Mouse (Mus musculus) cerebellum, adult 2 months (tissue): ENCODE data around the gene H2-Q6. TPM values are rescaled to one million over a fixed set of nuclear protein-coding genes. Genes with fewer than 3 reads are reported as not detected.
"Not testable (repeated sequence)": the region's sequence is repeated elsewhere in the genome, so short reads cannot be mapped to it uniquely, and the experiment has no call there.

ENCODE experiments used
- DNase-seq, 2 experiments: peaks; one replicate each; pipeline ENCODE4 v3.0.0; 2021
- H3K27ac ChIP-seq: fragments of 200-500 bp; 2 replicates; pipeline ENCODE4 v1.5.1; 2012; ENCODE audit warnings: low read length, control low read depth, inconsistent platforms; ENCODE audit not compliant: insufficient read depth
- H3K27me3 ChIP-seq: fragments of 200-500 bp; 2 replicates; pipeline ENCODE4 v1.6.1; 2012; ENCODE audit warnings: inconsistent platforms, mild to moderate bottlenecking, low read length, moderate library complexity; ENCODE audit not compliant: control insufficient read depth, insufficient read depth
- H3K4me1 ChIP-seq: fragments of 200-500 bp; 2 replicates; pipeline ENCODE4 v1.6.1; 2011; ENCODE audit warnings: low read length; ENCODE audit not compliant: control insufficient read depth, insufficient read depth
- H3K4me3 ChIP-seq: fragments of 200-500 bp; replicated peaks from 2 replicates; pipeline ENCODE3; 2011; ENCODE audit warnings: mild to moderate bottlenecking, low read depth, low read length, control low read depth; ENCODE audit not compliant: insufficient read depth
- CTCF ChIP-seq: fragments of 200-500 bp; IDR thresholded peaks from 2 replicates; pipeline ENCODE4 v1.5.1; 2011; ENCODE audit warnings: low read depth, mild to moderate bottlenecking, control low read depth, low read length, moderate library complexity, borderline replicate concordance; ENCODE audit not compliant: insufficient read depth
- POLR2A ChIP-seq: fragments of 200-500 bp; IDR thresholded peaks from 2 replicates; pipeline ENCODE4 v1.6.1; 2011; ENCODE audit warnings: low read length, control low read depth, borderline replicate concordance; ENCODE audit not compliant: insufficient read depth
- WGBS: fragments of 180-500 bp; shearing (Covaris S2); methylation state at CpG from one replicate; pipeline ENCODE4 v1.1.7; 2018; 5-methylcytosine and 5-hydroxymethylcytosine counted together
- polyA plus RNA-seq: library from polyadenylated mRNA; depleted of rRNA; stranded (reverse); fragments of >200 nt; gene quantifications from 2 replicates; pipeline ENCODE4 v1.2.3, GENCODE M21; 2012; rRNA removed

H2-Q6 gene
- polyA plus RNA-seq, 1 experiment = 1.4 TPM

- H3K27me3 ChIP-seq = not testable (repeated sequence)
- WGBS = 8% methylated on average over 8 of the region's 8 CpGs
These were observed 41.0 kb downstream of the H2-Q6 start for GRCm38 (mm10) chr17:35465651-35466050.

GRCm38 (mm10) chr17:35468936-35469335 is 44.3 kb downstream of the H2-Q6 start:
- H3K27me3 ChIP-seq, H3K27ac ChIP-seq, DNase-seq, H3K4me1 ChIP-seq, H3K4me3 ChIP-seq: not testable (repeated sequence)
- 56% methylated on average over 3 of the region's 3 CpGs for WGBS

More at GRCm38 (mm10) chr17:35465651-35466050, 41.0 kb downstream of the H2-Q6 start:
- DNase-seq, H3K4me1 ChIP-seq, H3K4me3 ChIP-seq, H3K27ac ChIP-seq: not testable (repeated sequence)
- peak; percentile 23; the same call in 1 of the 2 replicates for TF ChIP-seq CTCF

GRCm38 (mm10) chr17:35469842-35470751 is 45.4 kb downstream of the H2-Q6 start, which contains the start of gene H2-Q10:
TSS of gene H2-Q10 (plus strand) at chr17:35470089.
- 2% methylated on average over 80 of the region's 80 CpGs for WGBS
- H3K27me3 ChIP-seq = peaks cover 3% of the 10 kb centered on the region; the same call in 1 of the 2 replicates
- TF ChIP-seq POLR2A = no peak
- no peak for TF ChIP-seq CTCF
- DNase-seq = no peak
- no peak within 1 kb of the TSS for H3K27ac ChIP-seq
- H3K4me3 ChIP-seq = no peak within 1 kb of the TSS
- no peaks in the 10 kb centered on the region for H3K4me1 ChIP-seq

Other genes starting within 250 kb of the H2-Q6 start
- gene Aif1, start 248.8 kb upstream of the H2-Q6 start, polyA plus RNA-seq = 2.1 and 4.1 TPM in 2 replicates
- 2.8 and 3.2 TPM in 2 replicates for gene Lst1, start 236.4 kb upstream of the H2-Q6 start, polyA plus RNA-seq
- 0.34 and 0.38 TPM in 2 replicates for gene Ltb, start 230.4 kb upstream of the H2-Q6 start, polyA plus RNA-seq
- gene Tnf, start 222.8 kb upstream of the H2-Q6 start, polyA plus RNA-seq = not detected in 2 replicates
- gene Lta, start 219.5 kb upstream of the H2-Q6 start, polyA plus RNA-seq = 0.11 and 0.13 TPM in 2 replicates
- gene Gm16181, start 204.0 kb upstream of the H2-Q6 start, polyA plus RNA-seq = not detected in 2 replicates
- gene Atp6v1g2, start 191.2 kb upstream of the H2-Q6 start, polyA plus RNA-seq = 628 TPM in 2 replicates
- 12.7 and 13.2 TPM in 2 replicates for gene Nfkbil1, start 189.1 kb upstream of the H2-Q6 start, polyA plus RNA-seq
- 438 and 458 TPM in 2 replicates for gene Ddx39b, start 183.1 kb upstream of the H2-Q6 start, polyA plus RNA-seq
- gene H2-D1, start 162.1 kb upstream of the H2-Q6 start, polyA plus RNA-seq = 174 and 183 TPM in 2 replicates
- gene H2-Q1, start 104.4 kb upstream of the H2-Q6 start, polyA plus RNA-seq = 0.26 and 0.92 TPM in 2 replicates
- 1.4 and 1.5 TPM in 2 replicates for gene H2-Q2, start 82.6 kb upstream of the H2-Q6 start, polyA plus RNA-seq
- 5.1 and 7.0 TPM in 2 replicates for gene H2-Q4, start 45.2 kb upstream of the H2-Q6 start, polyA plus RNA-seq
- gene H2-Q7, start 14.3 kb downstream of the H2-Q6 start, polyA plus RNA-seq = 1.9 and 2.6 TPM in 2 replicates
- 0.06 and 0.11 TPM in 2 replicates for gene H2-Q10, start 45.2 kb downstream of the H2-Q6 start, polyA plus RNA-seq
- gene Pou5f1, start 81.2 kb downstream of the H2-Q6 start, polyA plus RNA-seq = not detected in 2 replicates
- 5.7 and 6.7 TPM in 2 replicates for gene Tcf19, start 92.0 kb downstream of the H2-Q6 start, polyA plus RNA-seq
- gene Cchcr1, start 92.2 kb downstream of the H2-Q6 start, polyA plus RNA-seq = 6.5 and 9.6 TPM in 2 replicates
- not detected in 2 replicates for gene Psors1c2, start 108.4 kb downstream of the H2-Q6 start, polyA plus RNA-seq
- 0.05 and 0.16 TPM in 2 replicates for gene Cdsn, start 127.3 kb downstream of the H2-Q6 start, polyA plus RNA-seq
- gene 2300002M23Rik, start 142.6 kb downstream of the H2-Q6 start, polyA plus RNA-seq = not detected in 2 replicates
- gene Sfta2, start 176.7 kb downstream of the H2-Q6 start, polyA plus RNA-seq = not detected in 2 replicates
- gene Gm9573, start 201.8 kb downstream of the H2-Q6 start, polyA plus RNA-seq = not detected in 2 replicates
- gene Mucl3, start 218.8 kb downstream of the H2-Q6 start, polyA plus RNA-seq = not detected in 2 replicates
- gene Vars2, start 242.7 kb downstream of the H2-Q6 start, polyA plus RNA-seq = 35.5 and 35.9 TPM in 2 replicates
- gene Gtf2h4, start 248.9 kb downstream of the H2-Q6 start, polyA plus RNA-seq = 30.7 and 34.8 TPM in 2 replicates